Mouse (Mus musculus) lung, embryonic 16.5 days (tissue): ENCODE data around the gene Habp2. TPM values are rescaled to one million over a fixed set of nuclear protein-coding genes. Genes with fewer than 3 reads are reported as not detected.

Source experiments
- ATAC-seq: fragments of 200-750 bp; cut with Nextera tagmentation; 2 replicates; pipeline ENCODE4 v1.8.0; 2017; ENCODE audit warnings: low read depth, mild to moderate bottlenecking, moderate library complexity
- H3K27ac ChIP-seq: fragments of 300-500 bp; sonication (generic); 2 replicates; pipeline ENCODE4 v1.5.1; 2014; ENCODE audit warnings: mild to moderate bottlenecking, control low read depth, low read length
- H3K27me3 ChIP-seq: fragments of 300-500 bp; sonication (generic); 2 replicates; pipeline ENCODE4 v1.6.1; 2014; ENCODE audit warnings: low read depth, low read length, mixed read lengths; ENCODE audit not compliant: control insufficient read depth, insufficient read depth
- H3K36me3 ChIP-seq: fragments of 300-500 bp; sonication (generic); 2 replicates; pipeline ENCODE4 v1.6.1; 2014; ENCODE audit warnings: low read length; ENCODE audit not compliant: control insufficient read depth, insufficient read depth
- H3K4me1 ChIP-seq: fragments of 300-500 bp; sonication (generic); replicated peaks from 2 replicates; pipeline ENCODE4 v1.6.1; 2014; ENCODE audit warnings: low read length, mixed read lengths; ENCODE audit not compliant: control insufficient read depth, insufficient read depth
- H3K4me2 ChIP-seq: fragments of 300-500 bp; sonication (generic); 2 replicates; pipeline ENCODE4 v1.6.1; 2014; ENCODE audit warnings: low read depth, low read length, control low read depth
- H3K4me3 ChIP-seq: fragments of 300-500 bp; sonication (generic); 2 replicates; pipeline ENCODE4 v1.5.1; 2014; ENCODE audit warnings: mild to moderate bottlenecking, low read length, control low read depth
- H3K9ac ChIP-seq: fragments of 300-500 bp; sonication (generic); 2 replicates; pipeline ENCODE4 v1.6.1; 2014; ENCODE audit warnings: low read length, control low read depth
- H3K9me3 ChIP-seq: fragments of 300-500 bp; sonication (generic); 2 replicates; pipeline ENCODE4 v1.6.1; 2016; ENCODE audit warnings: low read length; ENCODE audit not compliant: control insufficient read depth
- WGBS: fragments of 180-500 bp; shearing (Covaris S2); extraction: QIAGEN DNeasy Blood & Tissue Kit; methylation state at CpG from one replicate; pipeline ENCODE4 v1.1.7; 2014; 5-methylcytosine and 5-hydroxymethylcytosine counted together
- polyA plus RNA-seq: library from polyadenylated mRNA; unstranded; fragments of >200 nt; fragmentation: Nextera tagmentation; extraction: Ambion mirVana; gene quantifications from 2 replicates; pipeline ENCODE4 v1.2.1, GENCODE M21; 2015

Gene Habp2
- polyA plus RNA-seq = 2.6 and 4.1 TPM in 2 replicates

GRCm38 (mm10) chr19:56286866-56287265 lies at the start of gene Habp2:
Gene Habp2, plus strand, starts transcription at chr19:56287137.
- ATAC-seq = no peak
- no peaks in the 10 kb centered on the region for H3K36me3 ChIP-seq
- 51% methylated on average over 7 of the region's 7 CpGs for WGBS
- no peak within 1 kb of the TSS for H3K4me2 ChIP-seq
- H3K4me3 ChIP-seq = no peak within 1 kb of the TSS
- H3K4me1 ChIP-seq = peaks cover 3% of the 10 kb centered on the region; the same call in 1 of the 2 replicates
- H3K27me3 ChIP-seq = no peaks in the 10 kb centered on the region
- H3K9ac ChIP-seq = no peak within 1 kb of the TSS
- H3K9me3 ChIP-seq = no peaks in the 10 kb centered on the region
- H3K27ac ChIP-seq = no peak within 1 kb of the TSS

- H3K27ac ChIP-seq = no peak overlapping the region
- H3K4me3 ChIP-seq = no peak overlapping the region
- no peak; the same call in 1 of the 2 replicates for ATAC-seq
- no peak overlapping the region for H3K9ac ChIP-seq
- H3K4me2 ChIP-seq = no peak overlapping the region
- no peaks in the 10 kb centered on the region for H3K36me3 ChIP-seq
- no peaks in the 10 kb centered on the region for H3K27me3 ChIP-seq
- H3K9me3 ChIP-seq = no peaks in the 10 kb centered on the region
- H3K4me1 ChIP-seq = peaks cover 12% of the 10 kb centered on the region
- 41% methylated on average over 4 of the region's 4 CpGs for WGBS
Measured at GRCm38 (mm10) chr19:56238501-56238900, 48.4 kb upstream of the Habp2 start.

- no peak for ATAC-seq
Measured at GRCm38 (mm10) chr19:56245201-56245600, 41.7 kb upstream of the Habp2 start.

DNA sequence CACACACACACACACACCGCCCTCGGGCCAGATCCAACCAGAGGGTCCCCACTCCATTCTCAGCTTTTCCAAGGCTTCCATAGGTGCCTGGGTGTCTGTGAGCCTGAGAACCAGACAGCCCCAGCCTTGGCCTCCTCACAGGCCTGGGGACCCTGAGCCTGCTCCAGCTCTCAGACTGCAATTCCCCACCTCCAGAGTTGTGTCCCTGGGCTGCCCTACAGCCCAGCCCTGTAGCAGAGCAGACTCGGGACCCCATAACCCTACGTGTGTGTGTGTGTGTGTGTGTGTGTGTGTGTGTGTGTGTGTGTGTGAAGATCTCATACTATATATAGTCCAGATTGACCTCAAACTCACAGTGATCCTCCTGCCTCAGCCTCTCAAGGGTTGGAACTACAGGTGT lies 34.1 kb upstream of the Habp2 start:
- WGBS = 69% methylated on average over 4 of the region's 4 CpGs
- Histone ChIP-seq H3K9me3 (no peaks in the 10 kb centered on the region), H3K27ac (peak overlapping the region; percentile 37; the same call in 1 of the 2 replicates), H3K36me3 (no peaks in the 10 kb centered on the region), H3K4me3 (no peak overlapping the region), H3K9ac (no peak overlapping the region), H3K27me3 (peaks cover 2% of the 10 kb centered on the region; the same call in 1 of the 2 replicates), H3K4me2 (no peak overlapping the region), H3K4me1 (peaks cover 8% of the 10 kb centered on the region; the same call in 1 of the 2 replicates)
- ATAC-seq = peak; percentile 59

More at GRCm38 (mm10) chr19:56245201-56245600, 41.7 kb upstream of the Habp2 start:
- H3K9ac ChIP-seq = no peak overlapping the region
- no peak overlapping the region for H3K4me3 ChIP-seq
- no peak overlapping the region for H3K27ac ChIP-seq
- no peaks in the 10 kb centered on the region for H3K27me3 ChIP-seq
- H3K4me2 ChIP-seq = no peak overlapping the region
- H3K36me3 ChIP-seq = no peaks in the 10 kb centered on the region
- 59% methylated on average over 5 of the region's 5 CpGs for WGBS
- 0 out of 2 replicates have a peak, but pooled peaks cover 2% of the 10 kb centered on the region for H3K9me3 ChIP-seq
- no peaks in the 10 kb centered on the region for H3K4me1 ChIP-seq

GRCm38 (mm10) chr19:56253271-56253670 lies 33.7 kb upstream of the Habp2 start:
- H3K36me3 ChIP-seq = no peaks in the 10 kb centered on the region
- H3K4me3 ChIP-seq = peak overlapping the region; percentile 14; the same call in 1 of the 2 replicates
- H3K4me2 ChIP-seq = peak overlapping the region; percentile 32
- no peaks in the 10 kb centered on the region for H3K9me3 ChIP-seq
- peak overlapping the region; percentile 37 for H3K27ac ChIP-seq
- peaks cover 2% of the 10 kb centered on the region; the same call in 1 of the 2 replicates for H3K27me3 ChIP-seq
- ATAC-seq = peak; percentile 74
- H3K9ac ChIP-seq = peak overlapping the region; percentile 47; the same call in 1 of the 2 replicates
- H3K4me1 ChIP-seq = peaks cover 8% of the 10 kb centered on the region; the same call in 1 of the 2 replicates
- WGBS = 48% methylated on average over 10 of the region's 10 CpGs

DNA sequence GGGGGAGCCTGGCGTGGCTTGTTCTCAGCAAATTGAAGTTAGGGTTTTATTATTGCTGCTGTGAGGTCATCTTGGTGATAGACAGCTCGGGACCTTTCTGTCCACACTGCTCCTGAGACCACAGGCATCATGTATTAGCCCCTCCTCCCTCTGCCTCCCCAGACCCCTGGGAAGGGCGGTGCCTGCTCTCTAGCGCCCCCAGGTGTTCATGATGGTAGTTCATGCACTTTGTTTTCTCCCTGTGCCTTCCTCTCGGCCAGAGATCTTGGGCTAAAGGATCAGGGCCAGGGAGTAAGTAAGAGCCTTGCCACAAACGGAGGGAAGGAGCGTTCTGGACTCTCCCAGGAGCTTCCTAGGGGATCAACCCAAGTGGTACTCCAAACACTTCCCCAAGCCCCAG lies 32.2 kb upstream of the Habp2 start:
- Histone ChIP-seq H3K4me2 (no peak overlapping the region), H3K9ac (no peak overlapping the region), H3K36me3 (no peaks in the 10 kb centered on the region), H3K27ac (no peak overlapping the region), H3K4me3 (no peak overlapping the region), H3K27me3 (peaks cover 2% of the 10 kb centered on the region; the same call in 1 of the 2 replicates), H3K4me1 (peaks cover 8% of the 10 kb centered on the region; the same call in 1 of the 2 replicates), H3K9me3 (no peaks in the 10 kb centered on the region)
- ATAC-seq = no peak
- WGBS = 51% methylated on average over 7 of the region's 7 CpGs

DNA sequence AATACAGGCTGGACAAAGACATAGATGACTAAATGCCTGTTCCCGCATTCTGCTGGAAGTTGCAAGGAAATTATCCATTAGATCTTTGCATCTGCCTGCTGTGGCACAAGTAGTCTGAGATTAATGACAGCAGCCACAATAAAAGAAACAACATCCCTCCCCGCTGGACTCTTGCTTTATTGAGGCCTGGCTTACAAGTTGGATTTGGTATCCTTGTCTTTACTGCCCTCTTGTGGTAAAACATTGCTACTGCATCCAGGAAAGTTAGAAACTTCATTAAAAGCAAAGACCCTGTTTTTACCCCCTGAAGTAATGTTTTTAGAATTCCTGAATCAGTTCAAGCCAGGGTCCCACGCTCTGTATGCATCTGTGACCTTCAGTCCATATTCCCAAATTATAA lies 31.4 kb upstream of the Habp2 start:
- no peaks in the 10 kb centered on the region for H3K36me3 ChIP-seq
- WGBS = 17% methylated on average over 3 of the region's 3 CpGs
- no peak overlapping the region for H3K27ac ChIP-seq
- no peaks in the 10 kb centered on the region for H3K9me3 ChIP-seq
- H3K4me2 ChIP-seq = no peak overlapping the region
- peaks cover 8% of the 10 kb centered on the region; the same call in 1 of the 2 replicates for H3K4me1 ChIP-seq
- no peak for ATAC-seq
- H3K4me3 ChIP-seq = no peak overlapping the region
- peaks cover 2% of the 10 kb centered on the region; the same call in 1 of the 2 replicates for H3K27me3 ChIP-seq
- no peak overlapping the region for H3K9ac ChIP-seq

DNA sequence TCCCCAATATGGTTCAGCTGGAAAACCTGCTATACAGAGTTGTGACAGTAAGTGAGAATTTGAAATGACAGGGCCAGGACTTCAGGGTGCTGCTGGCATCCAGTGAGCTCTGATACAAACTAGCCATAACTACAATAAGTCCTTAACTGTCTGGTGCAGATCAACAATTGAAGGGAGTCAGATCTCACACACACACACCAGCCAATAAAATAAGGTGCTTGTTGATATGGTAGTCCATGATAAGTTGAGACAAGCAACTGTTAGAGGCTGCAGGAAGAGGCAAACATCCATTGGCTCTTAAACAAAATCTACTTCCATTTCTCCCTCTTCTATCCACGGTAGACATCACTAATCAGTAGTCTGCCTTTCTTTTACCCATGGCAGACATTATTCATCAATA lies 30.7 kb upstream of the Habp2 start:
- Histone ChIP-seq H3K4me1 (peaks cover 7% of the 10 kb centered on the region; the same call in 1 of the 2 replicates), H3K27me3 (peaks cover 2% of the 10 kb centered on the region; the same call in 1 of the 2 replicates), H3K4me2 (no peak overlapping the region), H3K4me3 (no peak overlapping the region), H3K27ac (no peak overlapping the region), H3K36me3 (no peaks in the 10 kb centered on the region), H3K9ac (no peak overlapping the region), H3K9me3 (no peaks in the 10 kb centered on the region)
- ATAC-seq = no peak
- WGBS = 38% methylated on average over 1 of the region's 1 CpGs

- Histone ChIP-seq H3K4me3 (no peak overlapping the region), H3K27ac (no peak overlapping the region), H3K4me1 (peaks cover 6% of the 10 kb centered on the region; the same call in 1 of the 2 replicates), H3K36me3 (no peaks in the 10 kb centered on the region), H3K9me3 (no peaks in the 10 kb centered on the region), H3K27me3 (peaks cover 2% of the 10 kb centered on the region; the same call in 1 of the 2 replicates), H3K9ac (no peak overlapping the region), H3K4me2 (no peak overlapping the region)
- WGBS = no CpG with 5 or more reads among the region's 1 CpGs
- no peak for ATAC-seq
Measured at GRCm38 (mm10) chr19:56256741-56257140, 30.2 kb upstream of the Habp2 start.
